Mouse (Mus musculus): Measurements from ENCODE around the gene Ppm1a. TPM values are rescaled to one million over a fixed set of nuclear protein-coding genes. Genes with fewer than 3 reads are reported as not detected.
"Not testable (repeated sequence)": the region's sequence is repeated elsewhere in the genome, so short reads cannot be mapped to it uniquely, and the experiment has no call there.

Ppm1a gene
- polyA plus RNA-seq, 1 experiment from 2014 or later: 44.2 TPM

DNA sequence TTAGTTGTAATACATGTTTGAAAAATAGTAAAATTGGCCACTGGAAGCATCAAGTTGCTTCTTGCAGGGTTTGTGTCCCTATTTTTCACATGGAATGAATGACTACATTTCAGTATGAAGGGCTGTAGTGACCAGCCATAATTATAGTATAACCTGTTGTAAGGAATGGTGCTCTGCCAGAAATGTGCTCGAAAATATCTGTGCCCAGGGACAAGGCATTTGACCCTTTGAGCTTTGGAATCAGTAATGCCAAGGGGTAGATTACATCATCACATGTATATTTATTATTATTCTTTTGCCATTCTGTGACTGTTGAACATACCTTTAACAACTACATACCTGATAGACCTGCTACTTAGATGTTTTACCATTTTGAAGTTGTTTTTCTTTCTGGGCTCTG lies 5.9 kb downstream of the Ppm1a start:
- Histone ChIP-seq H3K4me3 (no peak overlapping the region), H3K27ac (no peak overlapping the region)

DNA sequence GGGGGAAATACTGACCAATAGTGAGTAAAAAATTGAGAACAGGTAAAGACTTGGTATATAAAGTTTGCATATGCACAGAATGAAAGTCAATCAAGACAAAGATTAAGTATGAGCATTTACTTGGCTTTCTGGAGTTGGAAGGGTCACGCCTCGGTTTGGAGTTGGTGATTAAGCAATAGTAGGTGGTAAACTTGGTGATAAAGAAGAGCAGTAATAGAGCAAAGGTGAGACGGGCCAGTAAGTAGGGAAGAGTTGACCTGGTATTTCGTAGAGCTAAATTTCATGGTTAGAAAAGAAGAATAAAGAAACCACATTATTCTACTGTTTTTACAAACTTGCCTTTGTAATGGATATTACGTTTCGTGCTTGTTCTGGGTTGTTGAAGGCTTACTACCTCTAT lies 10.6 kb downstream of the Ppm1a start:
- ATAC-seq (ENCODE audit: borderline replicate concordance, extremely low read depth, low FRiP score, low TSS enrichment): no peak
- Histone ChIP-seq H3K9me3 (no peaks in the 10 kb centered on the region), H3K4me1 (peaks cover 9% of the 10 kb centered on the region), H3K4me2 (no peak overlapping the region), H3K9ac (no peak overlapping the region), H3K36me3 (peaks cover 5% of the 10 kb centered on the region; the same call in 1 of the 2 replicates), H3K27ac (no peak overlapping the region), H3K4me3 (no peak overlapping the region), H3K27me3 (no peaks in the 10 kb centered on the region)
- 85% methylated on average over 6 of the region's 6 CpGs for WGBS

More for the DNA sequence above, 5.9 kb downstream of the Ppm1a start:
- H3K27me3 ChIP-seq: no peaks in the 10 kb centered on the region
- ATAC-seq (ENCODE audit: borderline replicate concordance, extremely low read depth, low FRiP score, low TSS enrichment): no peak
- no peaks in the 10 kb centered on the region for H3K9me3 ChIP-seq
- 35% methylated on average over 1 of the region's 1 CpGs for WGBS
- H3K9ac ChIP-seq: no peak overlapping the region
- peaks cover 18% of the 10 kb centered on the region for H3K4me1 ChIP-seq
- H3K4me2 ChIP-seq: peak overlapping the region; percentile 53
- H3K36me3 ChIP-seq: no peaks in the 10 kb centered on the region

DNA sequence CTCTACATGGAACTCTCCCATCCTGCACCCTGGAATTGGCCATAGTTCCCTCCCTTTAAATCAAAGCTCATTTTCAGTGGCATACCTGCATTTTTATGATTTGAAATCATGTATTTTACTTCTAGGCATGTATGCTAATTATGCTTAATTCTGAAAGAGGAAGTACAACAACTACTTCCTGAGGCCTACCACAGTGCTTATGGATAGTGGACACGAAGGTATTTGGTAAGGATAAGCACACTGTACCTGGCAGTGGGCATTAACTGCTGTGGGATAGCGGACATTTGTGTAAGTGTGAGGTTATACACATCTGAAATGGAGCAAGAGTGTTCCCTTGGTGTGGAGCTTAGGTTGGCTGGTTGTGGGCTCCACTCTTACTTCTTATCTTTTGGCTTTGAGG lies 11.0 kb downstream of the Ppm1a start:
- WGBS: 81% methylated on average over 2 of the region's 2 CpGs

DNA sequence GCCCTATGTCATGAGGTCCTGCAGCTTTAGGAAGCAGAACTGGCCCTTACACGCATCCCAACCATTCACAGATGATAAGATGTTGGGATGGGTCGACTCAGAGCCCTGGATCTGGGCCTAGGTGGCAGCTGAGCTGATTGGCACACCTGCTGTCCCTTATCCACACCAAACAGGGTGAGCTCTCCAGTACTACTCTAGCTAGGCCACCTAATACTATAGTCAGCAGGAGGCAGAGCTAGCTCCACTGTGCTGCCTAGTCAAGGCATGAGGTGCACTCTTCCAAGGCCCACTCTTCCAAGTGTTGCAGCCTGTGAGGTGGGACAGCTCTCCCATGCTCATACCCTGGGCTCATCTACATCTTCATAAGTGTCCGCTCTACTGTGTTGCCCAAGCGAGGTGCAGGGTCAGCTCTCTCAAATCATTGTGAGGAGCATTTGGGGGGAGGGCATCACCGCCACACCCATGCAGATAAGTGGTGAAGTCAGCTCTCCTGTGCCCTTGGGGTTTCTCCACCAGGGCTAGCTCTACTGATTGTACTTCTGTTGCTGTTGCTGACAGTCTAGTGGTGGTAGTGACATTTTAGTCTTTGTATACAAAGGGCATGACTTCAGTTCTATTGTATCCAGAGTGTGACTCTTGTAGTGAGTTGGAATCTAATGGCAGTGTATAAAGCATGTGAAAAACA lies 12.4 kb downstream of the Ppm1a start:
- no peak overlapping the region for H3K9ac ChIP-seq
- H3K4me2 ChIP-seq: no peak overlapping the region
- no peaks in the 10 kb centered on the region for H3K4me1 ChIP-seq
- peaks cover 5% of the 10 kb centered on the region; the same call in 1 of the 2 replicates for H3K36me3 ChIP-seq
- H3K27ac ChIP-seq: no peak overlapping the region
- no peaks in the 10 kb centered on the region for H3K9me3 ChIP-seq
- no peaks in the 10 kb centered on the region for H3K27me3 ChIP-seq
- no peak overlapping the region for H3K4me3 ChIP-seq
- 87% methylated on average over 5 of the region's 5 CpGs for WGBS
- ATAC-seq (ENCODE audit: borderline replicate concordance, extremely low read depth, low FRiP score, low TSS enrichment): 0 out of 2 replicates have a peak, but pooled peaks have one; percentile 46

More for the DNA sequence above, 11.0 kb downstream of the Ppm1a start:
- Histone ChIP-seq H3K9ac (no peak overlapping the region), H3K4me2 (no peak overlapping the region), H3K27me3 (no peaks in the 10 kb centered on the region), H3K9me3 (no peaks in the 10 kb centered on the region), H3K4me1 (peaks cover 5% of the 10 kb centered on the region), H3K36me3 (peaks cover 5% of the 10 kb centered on the region; the same call in 1 of the 2 replicates), H3K27ac (no peak overlapping the region), H3K4me3 (no peak overlapping the region)
- ATAC-seq (ENCODE audit: borderline replicate concordance, extremely low read depth, low FRiP score, low TSS enrichment): no peak

DNA sequence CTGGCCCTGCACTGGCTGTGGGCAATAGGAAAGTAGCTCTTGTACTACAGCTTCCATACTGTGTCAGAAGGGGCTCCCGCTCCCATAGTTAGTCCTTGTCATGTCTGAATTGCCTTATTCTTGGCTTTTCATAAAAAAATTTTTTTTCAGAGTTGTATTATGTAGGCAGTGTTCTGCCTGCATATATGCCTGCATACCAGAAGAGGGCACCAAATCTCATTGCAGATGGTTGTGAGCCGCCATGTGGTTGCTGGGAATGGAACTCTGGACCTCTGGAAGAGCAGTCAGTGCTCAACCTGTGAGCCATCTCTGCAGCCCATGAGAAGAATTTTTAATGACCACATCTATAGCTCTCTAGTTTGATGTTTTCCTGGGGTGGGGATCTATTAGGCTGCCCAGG lies 13.9 kb downstream of the Ppm1a start:
- no peak for ATAC-seq (ENCODE audit: borderline replicate concordance, extremely low read depth, low FRiP score, low TSS enrichment)
- WGBS: 100% methylated on average over 2 of the region's 2 CpGs

DNA sequence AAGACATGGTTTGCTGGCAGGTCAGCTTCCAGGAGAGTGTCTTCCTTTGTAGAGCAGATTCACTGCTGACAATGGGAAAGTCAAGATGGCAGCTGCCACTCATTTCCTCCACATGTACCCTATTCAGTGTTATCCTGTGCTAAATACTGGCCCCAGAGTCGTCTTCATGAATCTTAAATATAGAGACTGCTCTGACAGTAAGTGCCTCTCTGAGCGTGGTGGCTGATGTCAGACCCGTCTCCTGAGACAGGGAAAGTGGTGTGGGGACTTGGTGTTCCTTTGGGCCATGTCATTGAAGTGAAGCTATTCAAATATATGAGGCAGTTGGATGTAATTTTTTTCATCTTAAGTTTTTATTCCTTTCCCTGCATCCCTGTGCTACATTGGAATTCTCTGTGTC lies 14.5 kb downstream of the Ppm1a start:
- Histone ChIP-seq H3K27me3 (no peaks in the 10 kb centered on the region), H3K4me2 (no peak overlapping the region), H3K9ac (no peak overlapping the region), H3K9me3 (no peaks in the 10 kb centered on the region), H3K4me3 (no peak overlapping the region), H3K27ac (no peak overlapping the region), H3K4me1 (no peaks in the 10 kb centered on the region), H3K36me3 (peaks cover 5% of the 10 kb centered on the region; the same call in 1 of the 2 replicates)
- 86% methylated on average over 3 of the region's 3 CpGs for WGBS
- ATAC-seq (ENCODE audit: borderline replicate concordance, extremely low read depth, low FRiP score, low TSS enrichment): no peak

More for the DNA sequence above, 13.9 kb downstream of the Ppm1a start:
- H3K27ac ChIP-seq: no peak overlapping the region
- H3K27me3 ChIP-seq: no peaks in the 10 kb centered on the region
- no peak overlapping the region for H3K9ac ChIP-seq
- peaks cover 5% of the 10 kb centered on the region; the same call in 1 of the 2 replicates for H3K36me3 ChIP-seq
- no peak overlapping the region for H3K4me2 ChIP-seq
- no peaks in the 10 kb centered on the region for H3K9me3 ChIP-seq
- H3K4me1 ChIP-seq: no peaks in the 10 kb centered on the region
- H3K4me3 ChIP-seq: no peak overlapping the region

DNA sequence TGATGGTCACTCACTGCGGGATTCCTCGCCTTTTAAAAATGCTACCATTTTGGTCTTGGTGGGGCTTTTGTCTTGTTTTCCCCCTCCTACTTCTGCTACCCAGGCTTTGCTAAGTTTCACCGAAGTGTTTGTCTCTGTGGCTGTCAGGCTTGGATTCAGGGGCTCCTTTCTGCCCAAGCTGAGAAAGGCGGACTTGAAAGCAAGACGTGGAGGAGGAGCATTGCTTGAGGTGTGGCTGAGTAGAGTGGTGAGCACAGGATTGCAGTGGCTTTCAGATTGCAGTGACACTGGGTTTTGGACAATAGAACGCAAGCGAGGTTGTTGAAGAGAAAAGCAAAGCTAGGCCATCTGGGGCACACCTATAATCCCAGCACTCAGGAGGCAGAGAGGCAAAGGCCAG lies 16.7 kb downstream of the Ppm1a start:
- no peak for ATAC-seq (ENCODE audit: borderline replicate concordance, extremely low read depth, low FRiP score, low TSS enrichment)
- H3K36me3 ChIP-seq: peaks cover 5% of the 10 kb centered on the region; the same call in 1 of the 2 replicates
- no peaks in the 10 kb centered on the region for H3K27me3 ChIP-seq
- no peak overlapping the region for H3K27ac ChIP-seq
- H3K9ac ChIP-seq: no peak overlapping the region
- no peak overlapping the region for H3K4me2 ChIP-seq
- H3K4me3 ChIP-seq: no peak overlapping the region
- no peaks in the 10 kb centered on the region for H3K4me1 ChIP-seq
- no peaks in the 10 kb centered on the region for H3K9me3 ChIP-seq
- WGBS: 69% methylated on average over 7 of the region's 7 CpGs

DNA sequence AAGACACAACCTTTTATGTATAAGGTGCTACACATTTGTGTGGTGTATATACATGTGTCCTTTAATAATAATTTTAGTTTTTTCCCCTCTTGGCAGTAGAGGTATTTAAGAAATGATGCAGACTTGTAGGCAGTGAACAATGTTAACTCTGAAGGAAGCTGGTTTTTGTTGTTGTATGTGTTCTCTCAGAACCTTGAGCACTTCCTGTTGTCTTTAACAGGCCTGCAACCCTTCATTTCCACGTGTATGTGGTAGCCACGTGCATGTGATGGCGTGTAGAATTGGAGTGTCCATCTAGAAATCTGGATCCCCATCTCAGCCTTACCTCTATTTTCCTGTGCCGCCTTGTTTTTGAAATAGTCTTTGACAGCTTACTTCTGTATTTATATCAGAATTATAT lies 20.0 kb downstream of the Ppm1a start:
- no peak overlapping the region for H3K4me3 ChIP-seq
- WGBS: 60% methylated on average over 4 of the region's 4 CpGs
- no peaks in the 10 kb centered on the region for H3K27me3 ChIP-seq
- no peaks in the 10 kb centered on the region for H3K4me1 ChIP-seq
- H3K9me3 ChIP-seq: no peaks in the 10 kb centered on the region
- no peak overlapping the region for H3K27ac ChIP-seq
- no peak overlapping the region for H3K9ac ChIP-seq
- ATAC-seq (ENCODE audit: borderline replicate concordance, extremely low read depth, low FRiP score, low TSS enrichment): no peak
- H3K4me2 ChIP-seq: no peak overlapping the region
- H3K36me3 ChIP-seq: no peaks in the 10 kb centered on the region

DNA sequence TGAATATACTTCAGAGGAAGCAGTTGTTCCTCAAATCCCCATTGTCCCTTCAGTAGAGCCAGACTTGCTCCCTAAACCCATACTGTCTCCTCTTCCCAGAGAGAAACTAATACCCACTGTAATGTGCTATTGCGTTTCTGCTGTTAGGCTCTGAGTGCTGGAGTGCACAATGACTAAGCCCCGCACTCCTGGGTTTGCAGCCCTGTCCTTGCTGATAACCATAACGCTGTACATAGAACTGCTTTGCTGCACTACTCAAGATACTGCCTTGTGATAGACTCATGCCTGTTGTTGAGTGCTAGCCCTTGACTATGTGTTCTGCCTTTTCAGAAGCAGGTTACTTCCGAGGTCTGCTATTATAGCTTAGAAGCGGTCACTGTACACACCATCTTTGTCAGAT lies 22.9 kb downstream of the Ppm1a start:
- no peak overlapping the region for H3K4me3 ChIP-seq
- H3K9me3 ChIP-seq: no peaks in the 10 kb centered on the region
- no peak overlapping the region for H3K27ac ChIP-seq
- no peak for ATAC-seq (ENCODE audit: borderline replicate concordance, extremely low read depth, low FRiP score, low TSS enrichment)
- no peaks in the 10 kb centered on the region for H3K27me3 ChIP-seq
- 91% methylated on average over 5 of the region's 5 CpGs for WGBS
- H3K9ac ChIP-seq: no peak overlapping the region
- no peak overlapping the region for H3K4me2 ChIP-seq
- peaks cover 19% of the 10 kb centered on the region for H3K36me3 ChIP-seq
- no peaks in the 10 kb centered on the region for H3K4me1 ChIP-seq

DNA sequence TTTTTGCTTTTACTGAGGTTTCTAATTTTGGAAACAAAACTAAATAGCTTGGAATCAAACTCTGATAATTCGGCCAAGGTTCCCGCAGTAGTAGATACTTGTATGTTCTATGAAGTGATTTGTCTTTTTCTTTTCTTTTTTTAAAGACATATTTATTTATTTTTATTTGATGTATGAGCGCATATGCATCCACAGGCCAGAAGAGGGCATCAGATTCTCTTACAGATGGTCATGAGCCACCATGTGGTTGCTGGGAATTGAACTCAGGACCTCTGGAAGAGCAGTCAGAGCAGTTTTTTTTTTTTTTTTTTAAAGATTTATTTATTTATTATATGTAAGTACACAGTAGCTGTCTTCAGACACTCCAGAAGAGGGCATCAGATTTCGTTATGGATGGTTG lies 25.5 kb downstream of the Ppm1a start:
- H3K4me3 ChIP-seq; ATAC-seq (ENCODE audit: borderline replicate concordance, extremely low read depth, low FRiP score, low TSS enrichment); H3K9me3 ChIP-seq; H3K9ac ChIP-seq; H3K27ac ChIP-seq; H3K27me3 ChIP-seq; H3K4me1 ChIP-seq; H3K4me2 ChIP-seq: not testable (repeated sequence)
- H3K36me3 ChIP-seq: peaks cover 33% of the 10 kb centered on the region
- WGBS: 78% methylated on average over 4 of the region's 4 CpGs

DNA sequence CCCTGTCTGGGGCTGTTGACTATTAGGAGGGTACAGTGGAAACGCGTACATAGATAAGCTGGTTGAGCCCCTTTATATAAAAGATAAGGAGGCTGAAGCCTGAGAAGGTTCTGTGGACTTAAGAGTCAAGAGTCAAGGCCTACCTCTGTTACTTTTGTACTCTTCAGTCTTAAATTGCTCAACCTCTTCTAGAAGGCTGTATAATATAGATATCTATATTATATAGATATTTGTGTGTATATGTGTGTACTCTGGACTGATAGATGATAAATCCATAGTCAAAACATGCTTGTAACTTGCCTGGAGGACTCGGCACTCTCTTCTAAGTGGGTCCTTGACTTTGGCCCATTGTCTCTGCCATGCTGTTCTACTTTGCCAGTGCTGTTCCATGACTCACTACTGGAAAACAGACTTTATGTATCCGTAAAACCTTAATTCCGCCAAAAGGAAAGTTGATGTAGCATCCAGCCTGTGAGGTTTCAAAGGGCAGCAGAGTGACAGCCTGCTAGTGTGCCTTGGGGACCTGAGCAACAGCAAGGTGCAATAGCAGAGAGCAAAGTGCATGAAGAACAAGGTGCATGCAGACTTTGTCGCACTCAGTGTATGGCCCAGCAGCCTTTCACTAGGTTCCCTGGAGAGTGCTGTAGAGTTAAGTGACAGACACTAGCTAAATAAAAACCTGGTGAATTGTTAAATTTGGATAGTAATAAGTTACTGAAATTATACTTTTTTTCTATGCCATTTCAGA lies 28.1 kb downstream of the Ppm1a start:
- H3K4me3 ChIP-seq: no peak overlapping the region
- no peaks in the 10 kb centered on the region for H3K9me3 ChIP-seq
- H3K27ac ChIP-seq: no peak overlapping the region
- H3K4me1 ChIP-seq: no peaks in the 10 kb centered on the region
- ATAC-seq (ENCODE audit: borderline replicate concordance, extremely low read depth, low FRiP score, low TSS enrichment): no peak
- no peak overlapping the region for H3K4me2 ChIP-seq
- no peaks in the 10 kb centered on the region for H3K27me3 ChIP-seq
- WGBS: 86% methylated on average over 6 of the region's 6 CpGs
- no peak overlapping the region for H3K9ac ChIP-seq
- peaks cover 36% of the 10 kb centered on the region for H3K36me3 ChIP-seq

DNA sequence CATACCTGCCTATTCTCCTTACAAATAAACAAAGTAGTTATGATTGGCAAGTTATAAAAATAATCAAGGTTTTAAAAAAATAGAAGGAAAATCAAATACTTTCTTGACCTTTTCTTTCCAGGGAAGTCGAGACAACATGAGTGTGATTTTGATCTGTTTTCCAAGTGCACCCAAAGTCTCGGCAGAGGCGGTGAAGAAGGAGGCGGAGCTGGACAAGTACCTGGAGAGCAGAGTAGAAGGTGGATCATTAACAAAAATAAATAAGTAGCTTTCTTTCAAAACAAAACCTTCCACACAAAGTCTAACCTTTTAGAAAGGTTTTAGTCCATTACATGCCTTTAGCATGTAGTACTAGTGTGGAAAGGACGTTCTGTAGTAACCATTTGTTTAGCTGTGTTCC lies 29.3 kb downstream of the Ppm1a start:
- Histone ChIP-seq H3K4me3 (no peak overlapping the region), H3K4me1 (no peaks in the 10 kb centered on the region), H3K27ac (no peak overlapping the region), H3K9me3 (no peaks in the 10 kb centered on the region), H3K36me3 (peaks cover 36% of the 10 kb centered on the region), H3K27me3 (no peaks in the 10 kb centered on the region), H3K9ac (no peak overlapping the region), H3K4me2 (no peak overlapping the region)
- 58% methylated on average over 5 of the region's 5 CpGs for WGBS
- no peak for ATAC-seq (ENCODE audit: borderline replicate concordance, extremely low read depth, low FRiP score, low TSS enrichment)
